Mouse (Mus musculus): ENCODE measurements around the gene H2-K1.

GRCm38 (mm10) chr17:34034064-34034463, 33.9 kb upstream of the H2-K1 start:
- no peak for TF ChIP-seq POLR2A (IDR thresholded peaks at IDR 0.05; ENCODE audit: low read depth, low read length)
- 0 out of 2 replicates have a peak, but pooled peaks have one; percentile 18 for TF ChIP-seq CTCF (IDR thresholded peaks at IDR 0.05; ENCODE audit: borderline replicate concordance, insufficient read depth, low read length)

Data from embryonic fibroblast, embryonic 13.5 days (primary cell).